Mouse (Mus musculus) forelimb bud, embryonic 11.5 days (tissue): ENCODE measurements around the gene Higd2a.

Experiments used
- DNase-seq: peaks from one replicate; pipeline ENCODE4 v3.0.0-alpha.2; 2012; ENCODE audit warnings: low read depth, low spot score

Gene Higd2a

DNA sequence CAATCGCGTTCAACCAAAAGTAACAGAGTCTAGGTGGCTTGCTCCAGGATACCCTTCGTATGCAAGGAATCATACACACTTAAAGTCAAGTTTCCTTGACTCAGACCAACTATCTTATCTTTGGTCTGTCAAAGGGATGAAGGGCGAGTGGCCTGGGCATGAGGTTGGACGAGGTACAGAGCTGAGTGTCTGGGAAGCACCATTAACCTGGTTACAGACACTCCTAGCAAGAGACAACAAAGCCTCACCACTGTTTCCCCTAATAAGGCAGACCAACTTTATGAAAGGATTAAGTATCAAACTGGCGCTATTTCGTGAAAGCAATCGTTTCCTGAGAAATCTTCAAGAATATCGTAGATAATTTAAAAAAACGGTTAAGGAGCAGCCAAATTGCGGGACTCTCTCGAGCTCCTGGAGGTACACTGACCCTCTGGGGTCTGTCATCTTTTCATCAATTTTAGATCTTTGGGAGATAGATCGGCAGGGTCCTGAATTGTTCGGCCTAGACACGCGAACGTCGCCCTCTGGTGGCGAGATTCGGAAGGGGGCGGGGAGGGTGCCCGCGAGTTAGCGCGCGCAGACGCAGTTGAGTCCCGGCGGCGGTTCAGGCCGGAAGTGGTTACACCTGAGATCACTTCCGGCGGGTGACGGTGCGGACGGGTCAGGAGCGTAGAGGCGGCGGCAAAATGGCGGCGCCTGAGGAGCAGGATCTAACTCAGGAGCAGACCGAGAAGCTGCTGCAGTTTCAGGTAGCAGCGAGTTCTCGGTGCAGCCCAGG is 31.3 kb downstream of the Higd2a start, which contains the start of gene Faf2:
Gene Faf2, plus strand, starts transcription at position 630 of the 778 bp plus-strand sequence.
- DNase-seq = peak; percentile 97

DNA sequence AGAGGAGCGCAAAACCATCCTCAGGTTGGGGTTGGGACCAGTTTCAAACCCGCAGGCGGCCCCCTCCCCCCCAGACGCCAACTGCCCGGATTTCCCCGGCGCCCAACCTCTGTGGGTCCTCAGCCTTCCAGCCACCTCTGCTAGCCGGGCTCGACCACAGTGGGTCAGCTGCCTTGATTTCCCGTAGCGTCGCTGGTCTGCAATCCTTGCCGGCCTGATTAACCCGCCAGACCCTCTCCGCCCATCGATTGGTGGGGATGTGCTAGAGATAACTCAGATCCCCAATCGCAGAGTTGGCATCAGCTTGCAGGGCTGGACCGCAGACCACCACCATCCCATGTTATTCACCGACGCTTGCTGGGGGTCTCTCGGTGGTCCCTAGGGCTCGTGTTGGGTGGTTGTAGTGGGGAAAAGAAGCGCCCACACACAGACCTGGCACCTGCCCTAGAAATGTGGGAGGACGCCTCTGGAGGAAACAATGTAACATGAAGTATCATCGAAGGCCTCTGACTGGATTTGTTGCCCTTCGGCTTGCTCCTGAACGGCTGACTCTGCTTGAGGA is 32.0 kb downstream of the Higd2a start:
- peak; percentile 24 for DNase-seq

- no peak for DNase-seq
Measured at GRCm38 (mm10) chr13:54629128-54629527, 39.1 kb downstream of the Higd2a start.

- DNase-seq = no peak
Measured at GRCm38 (mm10) chr13:54632731-54633277, 42.8 kb downstream of the Higd2a start.

GRCm38 (mm10) chr13:54635011-54635410 is 45.0 kb downstream of the Higd2a start:
- DNase-seq = no peak
